Mouse (Mus musculus) gastrocnemius, adult 8-10 months (tissue): ENCODE results near the gene Slit2. TPM values are rescaled to one million over a fixed set of nuclear protein-coding genes. Genes with fewer than 3 reads are reported as not detected.

Source experiments
- DNase-seq, 2 experiments: peaks; one replicate each; pipeline ENCODE4 v3.0.0; 2022; ENCODE audit warnings: low spot score in 2 of 2
- total RNA-seq, 4 experiments: library from RNA; stranded (reverse); gene quantifications; 2 replicates each; pipeline ENCODE4 v1.2.4; 2022

Gene Slit2
- total RNA-seq, 4 experiments from 2014 or later, result 0.43 to 2.1 (median 0.65) TPM

DNA sequence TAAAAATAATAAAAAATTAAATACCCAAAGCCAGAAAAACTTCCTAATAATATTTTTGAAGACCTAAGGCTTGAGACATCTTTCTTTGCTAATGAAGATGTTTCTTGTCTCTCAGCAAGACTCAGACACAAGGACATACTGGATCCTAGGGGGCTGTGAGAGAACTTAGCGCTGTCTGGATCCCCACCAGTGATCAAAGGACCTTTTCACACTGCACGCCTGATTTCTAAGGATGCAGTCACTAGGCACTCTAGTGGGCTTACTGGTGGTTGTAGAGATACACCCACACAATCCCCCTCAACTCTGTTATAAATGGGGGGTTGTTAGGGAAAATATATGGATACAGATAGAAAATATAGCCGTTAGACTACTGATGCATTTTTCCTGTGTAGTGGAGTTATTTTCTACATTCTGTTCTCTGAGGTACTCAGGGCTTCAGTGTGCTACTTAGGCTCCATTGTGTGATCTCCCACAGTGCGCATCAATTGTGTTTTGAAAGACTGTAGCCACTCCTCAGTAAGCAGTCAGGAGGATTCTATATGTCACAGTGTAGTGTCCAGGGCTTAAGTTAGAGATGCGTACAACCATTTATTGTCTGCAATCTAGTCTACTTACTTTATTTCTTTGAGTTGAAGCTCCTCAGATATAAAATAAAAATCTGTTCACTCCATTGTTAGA lies 67.8 kb downstream of the Slit2 start:
- no peak for DNase-seq

GRCm38 (mm10) chr5:48058612-48059011 lies 75.7 kb downstream of the Slit2 start:
- DNase-seq, result no peak

- no peak for DNase-seq
These were observed 77.8 kb downstream of the Slit2 start for GRCm38 (mm10) chr5:48060715-48061114.

- DNase-seq, result no peak
These were observed 95.8 kb downstream of the Slit2 start for GRCm38 (mm10) chr5:48078730-48079129.

GRCm38 (mm10) chr5:48081223-48081881 lies 98.4 kb downstream of the Slit2 start:
- DNase-seq, result no peak

DNA sequence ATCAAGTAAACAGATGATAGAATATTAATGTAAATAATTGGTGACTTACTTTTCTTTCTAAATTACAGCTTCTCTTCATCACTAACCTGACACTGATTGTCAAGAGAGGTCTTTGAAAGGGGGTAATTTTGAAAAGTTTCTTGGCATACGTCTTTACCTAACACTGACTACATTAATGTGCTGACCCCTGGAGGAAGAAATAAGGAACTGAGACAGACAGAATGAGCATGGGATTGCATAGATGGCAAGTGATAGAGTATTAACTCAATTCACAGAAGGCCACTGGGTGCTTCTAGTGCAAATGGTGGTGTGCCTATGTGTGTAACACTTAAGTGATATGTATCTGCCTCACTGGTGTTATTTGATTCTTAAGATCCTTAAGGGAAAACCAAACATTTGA lies 130.5 kb downstream of the Slit2 start:
- no peak for DNase-seq

GRCm38 (mm10) chr5:48114969-48115537 lies 132.1 kb downstream of the Slit2 start:
- DNase-seq, result no peak

- no peak for DNase-seq
These were observed 139.7 kb downstream of the Slit2 start for GRCm38 (mm10) chr5:48122651-48123050.

- no peak for DNase-seq
These were observed 143.0 kb downstream of the Slit2 start for GRCm38 (mm10) chr5:48125770-48126423.

- DNase-seq, result no peak
These were observed 147.0 kb downstream of the Slit2 start for GRCm38 (mm10) chr5:48129981-48130380.

GRCm38 (mm10) chr5:48136571-48136970 lies 153.6 kb downstream of the Slit2 start:
- no peak for DNase-seq

DNA sequence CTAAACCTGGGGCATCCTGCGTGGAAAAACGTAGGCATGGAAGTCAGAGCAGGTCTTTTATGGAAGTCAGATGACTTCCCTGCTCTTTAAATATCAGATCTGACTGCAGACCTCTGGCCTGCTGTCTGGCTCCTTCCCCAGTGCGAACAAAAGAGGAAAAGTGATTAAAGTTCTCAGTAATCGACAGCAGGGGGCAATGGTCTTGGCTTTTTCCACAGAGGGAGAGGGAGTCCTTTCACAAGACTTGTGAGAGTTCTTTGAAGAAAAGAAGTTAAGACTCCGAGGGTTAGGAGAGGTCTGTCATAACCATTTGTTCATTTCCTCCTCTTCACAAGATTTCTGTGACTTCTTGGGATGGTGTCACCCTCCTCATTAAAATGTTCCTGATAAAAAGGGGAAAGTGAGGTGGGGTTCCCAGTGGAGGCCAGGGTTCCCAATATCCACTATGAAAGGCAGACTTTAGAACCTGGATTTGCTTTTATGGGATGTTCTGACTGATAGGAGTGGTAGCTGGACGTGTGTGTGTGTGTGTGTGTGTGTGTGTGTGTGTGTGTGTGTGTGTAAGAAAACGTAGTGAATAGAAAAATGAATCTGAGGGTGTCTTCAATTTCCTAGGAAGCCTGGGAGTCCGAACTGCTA lies 156.0 kb downstream of the Slit2 start:
- DNase-seq, result no peak

GRCm38 (mm10) chr5:48139488-48139862 lies 156.5 kb downstream of the Slit2 start:
- DNase-seq, result no peak

GRCm38 (mm10) chr5:48146082-48146481 lies 163.1 kb downstream of the Slit2 start:
- DNase-seq, result no peak

- DNase-seq, result no peak
These were observed 177.9 kb downstream of the Slit2 start for GRCm38 (mm10) chr5:48160829-48161228.

DNA sequence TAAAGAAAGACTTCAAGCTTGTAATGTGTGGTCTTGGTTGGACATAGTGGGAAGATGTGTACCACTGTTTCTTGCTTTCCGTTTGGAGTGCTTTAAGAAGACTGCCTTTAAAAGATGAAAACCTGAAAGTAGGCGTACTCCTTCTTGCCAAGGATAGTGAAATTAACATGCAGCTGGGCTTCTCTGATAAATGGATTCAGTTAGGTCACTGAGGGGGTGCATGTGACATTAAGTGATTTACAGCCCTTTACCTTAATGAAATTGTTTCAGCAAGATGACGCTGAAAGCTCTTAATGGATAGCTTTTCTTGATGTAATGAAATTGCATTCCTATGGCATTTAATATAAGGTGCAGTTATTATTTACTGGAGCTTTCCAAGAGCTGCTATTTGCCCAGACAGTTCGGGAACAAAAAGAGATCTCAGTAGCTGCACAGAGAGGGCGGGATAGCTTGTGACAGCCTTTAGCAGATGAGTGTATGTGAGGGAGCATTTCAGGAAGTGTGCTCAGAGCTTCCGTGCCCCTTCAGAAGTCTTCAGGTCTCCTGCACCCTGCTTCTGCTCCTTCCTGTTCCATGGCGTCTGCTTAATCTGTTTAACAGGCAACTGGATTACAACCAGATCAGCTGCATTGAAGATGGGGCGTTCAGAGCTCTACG lies 198.8 kb downstream of the Slit2 start:
- no peak for DNase-seq

- DNase-seq, result no peak
These were observed 201.4 kb downstream of the Slit2 start for GRCm38 (mm10) chr5:48184358-48184757.

GRCm38 (mm10) chr5:48187819-48188218 lies 204.9 kb downstream of the Slit2 start:
- DNase-seq, result no peak

- DNase-seq, result no peak
These were observed 216.4 kb downstream of the Slit2 start for GRCm38 (mm10) chr5:48199380-48199779.

- no peak for DNase-seq
These were observed 232.3 kb downstream of the Slit2 start for GRCm38 (mm10) chr5:48215248-48215647.

DNA sequence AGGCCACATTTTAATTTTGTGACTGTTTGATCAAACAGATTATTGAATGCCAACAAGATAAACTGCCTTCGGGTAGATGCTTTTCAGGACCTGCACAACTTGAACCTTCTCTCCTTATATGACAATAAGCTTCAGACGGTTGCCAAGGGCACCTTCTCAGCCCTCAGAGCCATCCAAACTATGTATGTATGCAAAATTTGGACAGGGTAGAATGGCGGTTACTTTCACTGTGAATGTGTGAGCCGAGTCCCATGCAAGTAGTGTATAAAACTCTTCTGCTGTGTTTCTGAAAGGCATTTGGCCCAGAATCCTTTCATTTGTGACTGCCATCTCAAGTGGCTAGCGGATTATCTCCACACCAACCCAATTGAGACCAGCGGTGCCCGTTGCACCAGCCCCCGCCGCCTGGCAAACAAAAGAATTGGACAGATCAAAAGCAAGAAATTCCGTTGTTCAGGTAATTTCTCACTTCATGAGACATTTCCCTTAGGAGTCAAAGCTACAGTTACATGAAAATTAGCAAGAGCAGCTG lies 236.8 kb downstream of the Slit2 start:
- no peak for DNase-seq
